Mouse (Mus musculus) stomach, embryonic 15.5 days (tissue): Measurements from ENCODE around the gene Arid5a. TPM values are rescaled to one million over a fixed set of nuclear protein-coding genes. Genes with fewer than 3 reads are reported as not detected.
A peak's percentile ranks its signal among the peaks of the same experiment; 100 is the strongest.

ENCODE experiments used
- ATAC-seq: fragments of 200-750 bp; cut with Nextera tagmentation; 2 replicates; pipeline ENCODE4 v1.8.0; 2017; ENCODE audit warnings: low read depth, moderate number of reproducible peaks, moderate TSS enrichment; ENCODE audit not compliant: insufficient read depth, low FRiP score
- H3K27ac ChIP-seq: fragments of 300-500 bp; sonication (generic); 2 replicates; pipeline ENCODE4 v1.5.1; 2015; ENCODE audit warnings: mild to moderate bottlenecking, inconsistent platforms
- H3K27me3 ChIP-seq: fragments of 300-500 bp; sonication (generic); replicated peaks from 2 replicates; pipeline ENCODE4 v1.6.1; 2015; ENCODE audit warnings: inconsistent platforms
- H3K36me3 ChIP-seq: fragments of 300-500 bp; sonication (generic); 2 replicates; pipeline ENCODE4 v1.6.1; 2015; ENCODE audit warnings: inconsistent platforms
- H3K4me1 ChIP-seq: fragments of 300-500 bp; sonication (generic); 2 replicates; pipeline ENCODE4 v1.6.1; 2015; ENCODE audit warnings: inconsistent platforms
- H3K4me2 ChIP-seq: fragments of 300-500 bp; sonication (generic); 2 replicates; pipeline ENCODE4 v1.6.1; 2015; ENCODE audit warnings: mild to moderate bottlenecking, inconsistent platforms
- H3K4me3 ChIP-seq: fragments of 300-500 bp; sonication (generic); replicated peaks from 2 replicates; pipeline ENCODE4 v1.5.1; 2015; ENCODE audit warnings: inconsistent platforms
- H3K9ac ChIP-seq: fragments of 300-500 bp; sonication (generic); 2 replicates; pipeline ENCODE4 v1.6.1; 2015; ENCODE audit warnings: inconsistent platforms
- H3K9me3 ChIP-seq: fragments of 300-500 bp; sonication (generic); 2 replicates; pipeline ENCODE4 v1.6.1; 2016; ENCODE audit warnings: inconsistent platforms
- WGBS: fragments of 180-500 bp; shearing (Covaris S2); methylation state at CpG from one replicate; pipeline ENCODE4 v1.1.7; 2015; 5-methylcytosine and 5-hydroxymethylcytosine counted together
- polyA plus RNA-seq: library from polyadenylated mRNA; unstranded; fragments of >200 nt; fragmentation: Nextera tagmentation; extraction: Ambion mirVana; gene quantifications from 2 replicates; pipeline ENCODE4 v1.2.1, GENCODE M21; 2015

Arid5a gene
- polyA plus RNA-seq, 1 experiment from 2014 or later = 4.7 TPM

DNA sequence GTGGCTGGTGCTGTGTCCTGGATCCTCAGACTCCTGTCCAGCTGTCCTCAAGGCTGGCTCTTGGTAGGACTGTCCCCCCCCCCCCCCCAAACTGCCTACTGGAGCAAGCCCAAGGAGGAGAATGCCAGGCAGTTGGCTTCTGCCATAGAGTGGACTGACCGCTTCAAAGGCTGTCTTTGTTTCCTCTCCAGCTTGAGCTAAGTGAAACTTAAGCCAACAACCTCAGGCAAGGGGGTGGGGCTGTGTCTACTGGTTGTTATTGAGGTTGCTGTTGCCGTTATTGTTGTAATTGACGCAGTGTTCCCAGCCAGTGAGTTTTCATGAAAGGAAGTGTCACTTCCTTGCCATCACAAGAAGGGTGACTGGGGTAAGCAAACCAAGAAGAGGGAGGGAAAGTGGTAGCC lies 2.0 kb downstream of the Arid5a start:
- H3K36me3 ChIP-seq = no peaks in the 10 kb centered on the region
- 45% methylated on average over 3 of the region's 3 CpGs for WGBS
- H3K27me3 ChIP-seq = peaks cover 11% of the 10 kb centered on the region
- no peak overlapping the region for H3K4me3 ChIP-seq
- H3K4me1 ChIP-seq = peaks cover 14% of the 10 kb centered on the region; the same call in 1 of the 2 replicates
- ATAC-seq = no peak
- no peaks in the 10 kb centered on the region for H3K9me3 ChIP-seq
- no peak overlapping the region for H3K9ac ChIP-seq
- no peak overlapping the region for H3K27ac ChIP-seq
- peak overlapping the region; percentile 88 for H3K4me2 ChIP-seq

- H3K4me2 ChIP-seq = no peak overlapping the region
- no peak for ATAC-seq
- no peaks in the 10 kb centered on the region for H3K9me3 ChIP-seq
- 85% methylated on average over 11 of the region's 11 CpGs for WGBS
- H3K4me3 ChIP-seq = no peak overlapping the region
- no peaks in the 10 kb centered on the region for H3K4me1 ChIP-seq
- no peak overlapping the region for H3K9ac ChIP-seq
- H3K27me3 ChIP-seq = no peaks in the 10 kb centered on the region
- H3K27ac ChIP-seq = no peak overlapping the region
- no peaks in the 10 kb centered on the region for H3K36me3 ChIP-seq
These were observed 7.6 kb downstream of the Arid5a start for GRCm38 (mm10) chr1:36314959-36315775.

DNA sequence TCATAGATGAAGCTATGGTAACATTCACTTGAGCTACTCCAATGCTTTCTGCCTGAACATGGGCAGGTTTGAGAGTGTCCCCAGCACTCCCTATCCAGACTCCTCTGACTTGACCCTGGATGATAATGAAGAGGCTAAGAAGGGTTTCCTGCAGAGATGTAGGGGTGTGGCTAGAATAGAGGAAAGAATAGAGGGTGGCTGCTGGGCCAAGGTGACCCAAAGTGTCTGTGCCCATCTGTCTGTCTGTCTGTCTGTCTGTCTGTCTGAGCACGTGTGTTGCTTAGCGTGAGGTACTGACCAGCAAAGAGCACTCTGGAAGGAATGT lies 8.2 kb downstream of the Arid5a start:
- WGBS = 89% methylated on average over 2 of the region's 2 CpGs
- Histone ChIP-seq H3K27me3 (no peaks in the 10 kb centered on the region), H3K4me1 (no peaks in the 10 kb centered on the region), H3K27ac (no peak overlapping the region), H3K36me3 (no peaks in the 10 kb centered on the region), H3K4me3 (no peak overlapping the region), H3K4me2 (no peak overlapping the region), H3K9ac (no peak overlapping the region), H3K9me3 (no peaks in the 10 kb centered on the region)
- ATAC-seq = no peak

DNA sequence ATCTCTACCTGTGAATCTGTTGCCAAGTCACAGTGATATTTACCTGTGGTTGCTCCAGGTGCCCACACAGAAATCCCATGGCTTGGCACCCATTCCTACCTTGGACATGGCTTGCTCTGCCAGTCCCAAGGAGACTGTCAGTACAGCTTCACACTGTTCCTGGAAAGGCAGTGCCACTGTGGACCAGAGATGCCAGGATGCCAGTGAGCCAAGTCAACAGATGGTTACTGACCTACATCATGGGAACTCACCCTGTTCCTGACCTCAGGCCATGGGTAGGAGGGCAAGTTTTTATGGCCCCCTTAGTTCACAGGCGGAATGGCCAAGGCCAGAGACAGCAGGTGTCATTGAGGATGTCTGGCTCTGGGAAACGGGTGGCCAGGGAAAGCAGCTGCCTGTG lies 13.6 kb downstream of the Arid5a start:
- Histone ChIP-seq H3K4me2 (no peak overlapping the region), H3K27ac (no peak overlapping the region), H3K9me3 (no peaks in the 10 kb centered on the region), H3K27me3 (no peaks in the 10 kb centered on the region), H3K4me1 (no peaks in the 10 kb centered on the region), H3K4me3 (no peak overlapping the region), H3K9ac (no peak overlapping the region), H3K36me3 (no peaks in the 10 kb centered on the region)
- ATAC-seq = no peak
- WGBS = 68% methylated on average over 2 of the region's 2 CpGs

- Histone ChIP-seq H3K27ac (no peak overlapping the region), H3K36me3 (no peaks in the 10 kb centered on the region), H3K27me3 (no peaks in the 10 kb centered on the region), H3K4me3 (no peak overlapping the region), H3K9me3 (no peaks in the 10 kb centered on the region), H3K4me2 (no peak overlapping the region), H3K9ac (no peak overlapping the region), H3K4me1 (no peaks in the 10 kb centered on the region)
- no peak for ATAC-seq
- WGBS = 68% methylated on average over 11 of the region's 11 CpGs
These were observed 14.5 kb downstream of the Arid5a start for GRCm38 (mm10) chr1:36321829-36322573.

DNA sequence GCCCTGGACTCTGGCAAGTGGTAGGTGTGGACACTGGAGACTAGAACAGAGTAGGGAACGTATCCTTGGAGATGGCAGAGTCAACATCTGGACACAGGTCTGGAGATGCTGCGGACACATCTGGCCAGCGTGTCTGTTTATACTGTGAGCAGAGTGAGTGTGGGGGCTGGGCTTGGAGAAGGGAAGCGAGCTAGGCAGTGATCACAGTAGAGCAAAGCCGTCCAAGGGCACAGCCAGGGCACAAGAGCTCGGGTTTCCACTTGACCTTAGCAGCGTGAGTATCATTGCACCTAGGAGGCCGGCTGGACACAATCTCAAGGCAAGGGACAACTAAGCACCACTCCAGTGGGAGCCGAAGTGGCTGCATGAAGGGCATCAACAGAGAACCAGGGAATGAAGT lies 15.5 kb downstream of the Arid5a start:
- H3K36me3 ChIP-seq = no peaks in the 10 kb centered on the region
- 52% methylated on average over 9 of the region's 9 CpGs for WGBS

GRCm38 (mm10) chr1:36323746-36324448 lies 16.4 kb downstream of the Arid5a start:
- H3K36me3 ChIP-seq = no peaks in the 10 kb centered on the region
- ATAC-seq = no peak; the same call in 1 of the 2 replicates
- no peak overlapping the region for H3K4me3 ChIP-seq
- H3K4me1 ChIP-seq = no peaks in the 10 kb centered on the region
- 35% methylated on average over 8 of the region's 8 CpGs for WGBS
- H3K27ac ChIP-seq = no peak overlapping the region
- no peak overlapping the region for H3K4me2 ChIP-seq
- H3K9me3 ChIP-seq = no peaks in the 10 kb centered on the region
- no peak overlapping the region for H3K9ac ChIP-seq
- no peaks in the 10 kb centered on the region for H3K27me3 ChIP-seq

More for the DNA sequence above, 15.5 kb downstream of the Arid5a start:
- H3K4me1 ChIP-seq = no peaks in the 10 kb centered on the region
- no peak overlapping the region for H3K27ac ChIP-seq
- no peaks in the 10 kb centered on the region for H3K9me3 ChIP-seq
- no peak overlapping the region for H3K4me3 ChIP-seq
- no peak overlapping the region for H3K9ac ChIP-seq
- H3K4me2 ChIP-seq = no peak overlapping the region
- H3K27me3 ChIP-seq = no peaks in the 10 kb centered on the region
- ATAC-seq = no peak

DNA sequence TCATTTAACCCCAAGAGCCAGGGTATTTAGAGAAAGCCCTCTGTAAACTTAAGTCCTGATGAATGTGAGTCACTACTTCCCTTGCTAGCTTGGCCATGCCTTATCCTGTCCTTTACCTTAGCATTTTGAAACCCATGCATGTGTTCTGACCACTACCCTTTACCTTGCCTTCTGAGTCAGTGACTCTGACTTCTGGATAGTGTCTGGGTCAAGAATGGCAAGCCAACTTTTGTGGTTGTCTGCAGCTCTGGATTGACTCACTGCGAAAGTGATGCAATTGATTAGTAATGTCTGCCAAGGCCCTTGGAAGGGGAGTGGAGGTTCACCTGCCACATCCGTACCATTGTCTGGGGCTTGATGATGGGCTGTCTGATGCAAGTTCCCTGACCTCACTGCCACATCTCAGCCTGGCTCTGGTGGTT lies 18.4 kb downstream of the Arid5a start:
- H3K4me1 ChIP-seq = no peaks in the 10 kb centered on the region
- H3K4me2 ChIP-seq = no peak overlapping the region
- no peak overlapping the region for H3K9ac ChIP-seq
- no peaks in the 10 kb centered on the region for H3K9me3 ChIP-seq
- H3K36me3 ChIP-seq = no peaks in the 10 kb centered on the region
- no peak overlapping the region for H3K4me3 ChIP-seq
- H3K27me3 ChIP-seq = no peaks in the 10 kb centered on the region
- H3K27ac ChIP-seq = no peak overlapping the region
- WGBS = 85% methylated on average over 2 of the region's 2 CpGs
- ATAC-seq = no peak

DNA sequence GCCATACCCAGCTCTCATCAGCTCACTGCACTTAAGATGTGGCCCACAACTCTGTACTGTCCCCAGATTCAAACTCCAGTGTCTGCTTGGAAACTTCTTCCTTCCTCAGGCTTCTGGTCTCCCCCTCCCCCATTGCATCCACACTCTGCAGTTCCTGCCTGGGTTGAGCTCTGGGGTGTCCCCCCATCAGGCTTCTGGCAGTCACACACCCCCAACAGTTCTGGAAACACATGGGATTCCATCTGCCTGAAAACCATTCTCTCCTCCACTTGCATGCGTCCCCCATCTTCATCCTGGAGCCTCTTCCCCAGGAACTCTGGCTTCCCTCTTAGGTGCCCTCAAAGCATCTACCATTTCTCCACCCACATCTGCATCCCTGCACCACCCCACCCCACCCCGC lies 19.3 kb downstream of the Arid5a start:
- Histone ChIP-seq H3K36me3 (no peaks in the 10 kb centered on the region), H3K9me3 (no peaks in the 10 kb centered on the region), H3K27me3 (no peaks in the 10 kb centered on the region), H3K4me2 (no peak overlapping the region), H3K9ac (no peak overlapping the region), H3K4me3 (no peak overlapping the region), H3K27ac (no peak overlapping the region), H3K4me1 (no peaks in the 10 kb centered on the region)
- 77% methylated on average over 2 of the region's 2 CpGs for WGBS
- no peak for ATAC-seq

DNA sequence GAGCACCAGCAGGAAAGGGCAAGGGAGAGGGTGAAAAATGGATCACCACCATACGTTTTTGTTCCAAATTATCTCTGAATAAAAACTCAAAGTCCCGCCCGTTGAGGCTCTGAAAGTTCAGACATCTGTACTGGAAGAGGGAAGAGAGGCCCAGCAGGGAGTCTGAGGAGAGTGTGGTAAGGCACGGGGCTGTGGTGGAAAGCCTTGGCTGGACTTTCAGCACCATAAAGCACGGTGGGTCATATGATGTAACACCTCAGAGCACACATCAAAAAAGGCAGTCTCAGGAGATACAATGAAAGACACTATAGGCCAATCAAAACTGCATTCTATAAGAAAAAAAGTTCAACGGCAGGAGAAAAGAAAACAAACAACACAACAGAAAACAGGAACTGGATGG lies 24.2 kb downstream of the Arid5a start:
- H3K27me3 ChIP-seq = no peaks in the 10 kb centered on the region
- no peak for ATAC-seq
- peaks cover 18% of the 10 kb centered on the region for H3K36me3 ChIP-seq
- no peaks in the 10 kb centered on the region for H3K4me1 ChIP-seq
- no peak overlapping the region for H3K4me3 ChIP-seq
- H3K9me3 ChIP-seq = no peaks in the 10 kb centered on the region
- no peak overlapping the region for H3K4me2 ChIP-seq
- H3K27ac ChIP-seq = no peak overlapping the region
- no peak overlapping the region for H3K9ac ChIP-seq
- WGBS = 80% methylated on average over 6 of the region's 6 CpGs

GRCm38 (mm10) chr1:36332955-36333887 lies 25.7 kb downstream of the Arid5a start:
- Histone ChIP-seq H3K27ac (no peak overlapping the region), H3K4me3 (no peak overlapping the region), H3K4me1 (no peaks in the 10 kb centered on the region), H3K9ac (no peak overlapping the region), H3K4me2 (no peak overlapping the region), H3K36me3 (peaks cover 32% of the 10 kb centered on the region), H3K9me3 (no peaks in the 10 kb centered on the region), H3K27me3 (no peaks in the 10 kb centered on the region)
- 78% methylated on average over 14 of the region's 14 CpGs for WGBS
- ATAC-seq = no peak; the same call in 1 of the 2 replicates
